Mouse (Mus musculus) cortical plate, adult 2 months (tissue): ENCODE measurements at regions not wholly inside any gene's neighbourhood (a gene's known extent, or its start where the extent isn't known, plus 50 kb on each side); places are given as distances from the start of the nearest gene placed in this dataset.

Source experiments
- CTCF ChIP-seq: fragments of 200-500 bp; IDR thresholded peaks from 2 replicates; pipeline ENCODE4 v1.5.1; 2011; ENCODE audit warnings: mild to moderate bottlenecking, control low read depth, low read length; ENCODE audit not compliant: insufficient read depth; ENCODE audit errors: extremely low read depth
- POLR2A ChIP-seq: fragments of 200-500 bp; IDR thresholded peaks from 2 replicates; pipeline ENCODE4 v1.6.1; 2011; ENCODE audit warnings: mild to moderate bottlenecking, low read length, control low read depth; ENCODE audit not compliant: insufficient read depth; ENCODE audit errors: extremely low read depth

GRCm38 (mm10) chr6:147727644-147728533 lies 252.3 kb downstream of the Ccdc91 start:
- no peak for TF ChIP-seq POLR2A
- TF ChIP-seq CTCF, result no peak
